Mouse (Mus musculus) embryonic facial prominence, embryonic 11.5 days (tissue): ENCODE results near the gene Pced1b. TPM values are rescaled to one million over a fixed set of nuclear protein-coding genes. Genes with fewer than 3 reads are reported as not detected.

ENCODE experiments used
- ATAC-seq: fragments of 200-750 bp; cut with Nextera tagmentation; replicated peaks from 2 replicates; pipeline ENCODE4 v1.8.0; 2017; ENCODE audit warnings: low read depth; ENCODE audit not compliant: insufficient number of reproducible peaks, low FRiP score, low TSS enrichment
- DNase-seq: peaks from one replicate; pipeline ENCODE4 v3.0.0-alpha.2; 2015; ENCODE audit warnings: low spot score
- H3K27ac ChIP-seq: fragments of 300-500 bp; sonication (generic); replicated peaks from 2 replicates; pipeline ENCODE4 v1.5.1; 2014; ENCODE audit warnings: mild to moderate bottlenecking, low read depth, low read length, control low read depth
- H3K27me3 ChIP-seq: fragments of 300-500 bp; sonication (generic); 2 replicates; pipeline ENCODE4 v1.6.1; 2014; ENCODE audit warnings: mild to moderate bottlenecking, low read length, moderate library complexity, mixed read lengths; ENCODE audit not compliant: control insufficient read depth, insufficient read depth
- H3K36me3 ChIP-seq: fragments of 300-500 bp; sonication (generic); replicated peaks from 2 replicates; pipeline ENCODE4 v1.6.1; 2014; ENCODE audit warnings: low read depth, mild to moderate bottlenecking, low read length, moderate library complexity, mixed read lengths; ENCODE audit not compliant: control insufficient read depth, insufficient read depth
- H3K4me1 ChIP-seq: fragments of 300-500 bp; sonication (generic); 2 replicates; pipeline ENCODE4 v1.6.1; 2014; ENCODE audit warnings: low read length, mixed read lengths; ENCODE audit not compliant: control insufficient read depth, insufficient read depth
- H3K4me2 ChIP-seq: fragments of 300-500 bp; sonication (generic); 2 replicates; pipeline ENCODE4 v1.6.1; 2014; ENCODE audit warnings: low read depth, mild to moderate bottlenecking, control low read depth, low read length, moderate library complexity
- H3K4me3 ChIP-seq: fragments of 300-500 bp; sonication (generic); 2 replicates; pipeline ENCODE4 v1.5.1; 2014; ENCODE audit warnings: low read depth, low read length, control low read depth
- H3K9ac ChIP-seq: fragments of 300-500 bp; sonication (generic); replicated peaks from 2 replicates; pipeline ENCODE4 v1.6.1; 2014; ENCODE audit warnings: mild to moderate bottlenecking, control low read depth, low read length
- H3K9me3 ChIP-seq: fragments of 300-500 bp; sonication (generic); replicated peaks from 2 replicates; pipeline ENCODE4 v1.6.1; 2016; ENCODE audit warnings: mild to moderate bottlenecking, low read length, inconsistent platforms, mixed read lengths; ENCODE audit not compliant: control insufficient read depth
- WGBS: fragments of 180-500 bp; shearing (Covaris S2); extraction: QIAGEN DNeasy Blood & Tissue Kit; methylation state at CpG from one replicate; pipeline ENCODE4 v1.1.7; 2014; 5-methylcytosine and 5-hydroxymethylcytosine counted together
- polyA plus RNA-seq: library from polyadenylated mRNA; unstranded; fragments of >200 nt; fragmentation: Nextera tagmentation; extraction: Ambion mirVana; gene quantifications from 2 replicates; pipeline ENCODE4 v1.2.1, GENCODE M21; 2014

The Pced1b gene
- polyA plus RNA-seq, 1 experiment from 2014 or later, result 4.3 TPM

GRCm38 (mm10) chr15:97372611-97373131, 125.8 kb downstream of the Pced1b start:
- H3K4me2 ChIP-seq, result no peak overlapping the region
- no peaks in the 10 kb centered on the region for H3K27me3 ChIP-seq
- no peak overlapping the region for H3K27ac ChIP-seq
- H3K9me3 ChIP-seq, result no peaks in the 10 kb centered on the region
- H3K4me1 ChIP-seq, result no peaks in the 10 kb centered on the region
- ATAC-seq (no peak), DNase-seq (peak; percentile 26)
- no peak overlapping the region for H3K9ac ChIP-seq
- no peaks in the 10 kb centered on the region for H3K36me3 ChIP-seq
- H3K4me3 ChIP-seq, result no peak overlapping the region
- WGBS, result 39% methylated on average over 6 of the region's 6 CpGs

- no peaks in the 10 kb centered on the region for H3K4me1 ChIP-seq
- H3K9me3 ChIP-seq, result no peaks in the 10 kb centered on the region
- H3K27me3 ChIP-seq, result no peaks in the 10 kb centered on the region
- H3K4me2 ChIP-seq, result peak overlapping the region; percentile 39
- peak; percentile 41 for DNase-seq
- H3K27ac ChIP-seq, result no peak overlapping the region
- 0 out of 2 replicates have a peak overlapping the region, but pooled peaks have one; percentile 43 for H3K9ac ChIP-seq
- WGBS, result 6% methylated on average over 25 of the region's 25 CpGs
- ATAC-seq, result 0 out of 2 replicates have a peak, but pooled peaks have one; percentile 39
- no peak overlapping the region for H3K4me3 ChIP-seq
- no peaks in the 10 kb centered on the region for H3K36me3 ChIP-seq
Observed at GRCm38 (mm10) chr15:97373203-97374084, 126.5 kb downstream of the Pced1b start.

DNA sequence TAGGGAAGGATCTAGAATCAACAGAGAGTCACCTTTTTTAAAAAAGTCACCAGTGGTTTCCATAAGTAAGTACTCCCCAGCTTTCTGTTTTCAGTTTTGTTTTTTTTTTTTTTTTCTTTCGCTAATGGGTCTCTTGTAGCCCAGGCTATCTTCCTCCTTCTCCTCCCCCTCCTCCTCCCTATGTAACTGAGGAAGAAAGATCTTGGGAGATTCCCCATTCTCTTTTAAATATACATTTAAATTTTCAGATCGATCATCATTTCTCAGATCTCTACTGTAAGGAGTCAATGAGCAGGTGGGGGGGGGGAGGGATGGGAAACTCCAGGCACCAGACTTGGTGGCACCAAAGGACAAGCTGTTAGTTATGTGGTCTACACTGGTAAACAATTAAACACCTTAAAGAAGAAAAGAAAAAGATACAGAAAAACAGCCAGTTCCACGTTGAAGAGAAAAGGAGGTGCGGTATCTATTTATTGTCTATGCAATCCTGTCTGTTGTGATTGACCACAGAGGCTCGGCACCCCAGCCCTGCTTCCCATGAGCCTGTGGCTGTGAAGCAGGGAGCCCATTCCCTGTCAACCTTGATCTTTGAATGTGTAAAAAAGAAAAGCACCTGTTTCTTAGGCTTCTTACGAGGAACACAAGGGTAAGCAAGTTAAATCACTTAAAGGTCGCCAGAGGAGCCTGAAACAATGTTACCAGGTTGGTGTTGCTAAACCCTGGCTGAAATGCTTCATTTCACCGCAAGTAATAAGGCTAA, 127.4 kb downstream of the Pced1b start:
- no peak overlapping the region for H3K4me3 ChIP-seq
- H3K27me3 ChIP-seq, result no peaks in the 10 kb centered on the region
- no peaks in the 10 kb centered on the region for H3K9me3 ChIP-seq
- H3K9ac ChIP-seq, result no peak overlapping the region
- 57% methylated on average over 8 of the region's 8 CpGs for WGBS
- no peak overlapping the region for H3K27ac ChIP-seq
- H3K4me1 ChIP-seq, result no peaks in the 10 kb centered on the region
- no peaks in the 10 kb centered on the region for H3K36me3 ChIP-seq
- ATAC-seq, result no peak
- DNase-seq, result no peak
- no peak overlapping the region for H3K4me2 ChIP-seq

GRCm38 (mm10) chr15:97374845-97375720, 128.2 kb downstream of the Pced1b start:
- H3K36me3 ChIP-seq, result no peaks in the 10 kb centered on the region
- no peak overlapping the region for H3K9ac ChIP-seq
- no peak overlapping the region for H3K4me2 ChIP-seq
- no peaks in the 10 kb centered on the region for H3K4me1 ChIP-seq
- H3K27ac ChIP-seq, result no peak overlapping the region
- no peak for DNase-seq
- H3K9me3 ChIP-seq, result no peaks in the 10 kb centered on the region
- no peak overlapping the region for H3K4me3 ChIP-seq
- no peaks in the 10 kb centered on the region for H3K27me3 ChIP-seq
- ATAC-seq, result no peak
- WGBS, result 86% methylated on average over 15 of the region's 15 CpGs

DNA sequence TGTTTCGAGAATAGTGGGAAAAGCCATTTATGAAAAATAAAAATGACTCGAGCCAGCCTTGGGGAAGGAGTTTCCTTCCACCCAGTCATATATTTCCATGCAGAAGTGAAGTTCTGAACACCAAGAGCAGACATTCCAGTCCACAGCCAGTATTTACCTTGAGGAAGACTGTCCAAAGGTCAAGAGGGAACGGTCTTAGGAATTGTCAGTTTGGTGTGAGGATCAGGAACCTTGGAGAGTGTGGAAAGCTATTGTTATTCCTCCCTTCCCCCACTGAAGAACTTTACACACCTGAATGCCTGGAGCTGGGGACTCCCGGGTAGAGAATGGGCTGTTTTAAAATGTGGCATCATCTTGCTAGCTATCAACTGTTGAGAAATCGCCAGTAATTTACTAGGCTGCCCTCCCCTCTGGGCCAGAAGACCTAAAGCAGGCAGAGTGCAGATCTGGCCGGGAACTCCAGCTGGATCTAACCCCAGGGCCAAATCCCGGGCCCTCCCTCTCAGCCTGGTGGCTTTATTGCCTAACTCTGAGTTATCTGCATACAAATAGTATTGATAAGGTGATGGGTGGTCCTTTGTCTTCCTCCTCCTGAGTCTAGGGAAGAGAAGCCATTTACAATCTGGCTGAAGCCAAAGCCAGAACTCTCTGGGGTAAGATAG, 129.3 kb downstream of the Pced1b start:
- H3K27ac ChIP-seq, result no peak overlapping the region
- ATAC-seq (no peak), DNase-seq (no peak)
- no peaks in the 10 kb centered on the region for H3K4me1 ChIP-seq
- no peaks in the 10 kb centered on the region for H3K36me3 ChIP-seq
- H3K27me3 ChIP-seq, result no peaks in the 10 kb centered on the region
- no peak overlapping the region for H3K4me2 ChIP-seq
- 32% methylated on average over 7 of the region's 7 CpGs for WGBS
- no peak overlapping the region for H3K9ac ChIP-seq
- H3K9me3 ChIP-seq, result no peaks in the 10 kb centered on the region
- no peak overlapping the region for H3K4me3 ChIP-seq

- H3K27ac ChIP-seq, result no peak overlapping the region
- H3K36me3 ChIP-seq, result no peaks in the 10 kb centered on the region
- H3K4me3 ChIP-seq, result no peak overlapping the region
- no peak for DNase-seq
- H3K4me2 ChIP-seq, result no peak overlapping the region
- no peaks in the 10 kb centered on the region for H3K9me3 ChIP-seq
- no peaks in the 10 kb centered on the region for H3K4me1 ChIP-seq
- no peak for ATAC-seq
- no peaks in the 10 kb centered on the region for H3K27me3 ChIP-seq
- H3K9ac ChIP-seq, result 0 out of 2 replicates have a peak overlapping the region, but pooled peaks have one; percentile 14
- WGBS, result 18% methylated on average over 19 of the region's 19 CpGs
Observed at GRCm38 (mm10) chr15:97376792-97377222, 129.9 kb downstream of the Pced1b start.

DNA sequence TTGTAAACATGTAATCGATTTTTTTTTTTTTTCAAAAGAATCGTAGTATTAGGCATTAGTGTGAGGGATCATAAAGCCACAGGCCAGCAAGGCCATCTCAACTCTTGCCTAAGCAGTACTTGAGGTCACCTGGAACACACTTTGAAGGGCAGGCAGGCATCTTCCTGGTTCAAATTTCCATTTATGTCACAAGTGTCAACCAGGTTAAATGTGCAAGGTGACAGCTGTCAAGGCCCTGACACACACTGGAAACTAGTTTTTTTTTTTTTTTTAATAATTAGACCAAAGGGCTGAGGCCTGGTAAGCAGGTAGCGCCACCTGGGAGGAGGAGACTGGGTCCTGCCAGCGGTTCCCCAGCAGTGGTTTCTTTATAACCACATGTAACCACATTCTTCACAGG, 131.2 kb downstream of the Pced1b start:
- no peak overlapping the region for H3K27ac ChIP-seq
- no peak overlapping the region for H3K9ac ChIP-seq
- no peak for DNase-seq
- H3K4me2 ChIP-seq, result no peak overlapping the region
- H3K27me3 ChIP-seq, result no peaks in the 10 kb centered on the region
- no peak for ATAC-seq
- no peaks in the 10 kb centered on the region for H3K4me1 ChIP-seq
- no peaks in the 10 kb centered on the region for H3K9me3 ChIP-seq
- no peaks in the 10 kb centered on the region for H3K36me3 ChIP-seq
- 87% methylated on average over 4 of the region's 4 CpGs for WGBS
- no peak overlapping the region for H3K4me3 ChIP-seq
